Mouse (Mus musculus): Measurements from ENCODE around the gene Ly86. TPM values are rescaled to one million over a fixed set of nuclear protein-coding genes. Genes with fewer than 3 reads are reported as not detected.

Ly86 gene
- polyA plus RNA-seq, 1 experiment from 2014 or later: 15.5 TPM

DNA sequence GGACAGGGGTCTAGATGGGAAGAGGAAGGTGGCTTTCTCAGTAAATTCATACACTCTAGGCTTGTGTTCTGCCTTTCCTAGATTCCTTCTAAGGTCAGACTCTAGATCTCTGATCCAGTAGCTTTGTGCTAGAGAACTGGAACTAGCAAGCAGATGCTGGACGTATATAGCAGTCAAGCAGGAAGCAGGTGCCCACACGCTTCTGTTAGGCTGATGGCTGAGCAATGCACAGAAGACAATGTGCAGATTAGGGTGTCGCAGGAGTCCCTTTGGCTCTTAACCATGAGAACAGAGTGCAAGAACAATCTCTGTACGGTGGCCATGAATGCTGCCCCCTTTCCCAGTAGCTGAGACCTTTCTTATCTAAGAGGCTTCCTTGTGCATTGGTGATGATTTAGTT lies 9.4 kb downstream of the Ly86 start:
- no peaks in the 10 kb centered on the region for H3K36me3 ChIP-seq
- 74% methylated on average over 4 of the region's 4 CpGs for WGBS
- 0 out of 2 replicates have a peak, but pooled peaks cover 5% of the 10 kb centered on the region for H3K4me1 ChIP-seq
- H3K27ac ChIP-seq: 0 out of 2 replicates have a peak overlapping the region, but pooled peaks have one; percentile 4
- no peaks in the 10 kb centered on the region for H3K27me3 ChIP-seq
- no peak overlapping the region for H3K4me2 ChIP-seq
- H3K9me3 ChIP-seq: no peaks in the 10 kb centered on the region
- ATAC-seq (ENCODE audit: borderline replicate concordance, extremely low read depth, low FRiP score, low TSS enrichment): no peak
- H3K4me3 ChIP-seq: no peak overlapping the region
- H3K9ac ChIP-seq: no peak overlapping the region

DNA sequence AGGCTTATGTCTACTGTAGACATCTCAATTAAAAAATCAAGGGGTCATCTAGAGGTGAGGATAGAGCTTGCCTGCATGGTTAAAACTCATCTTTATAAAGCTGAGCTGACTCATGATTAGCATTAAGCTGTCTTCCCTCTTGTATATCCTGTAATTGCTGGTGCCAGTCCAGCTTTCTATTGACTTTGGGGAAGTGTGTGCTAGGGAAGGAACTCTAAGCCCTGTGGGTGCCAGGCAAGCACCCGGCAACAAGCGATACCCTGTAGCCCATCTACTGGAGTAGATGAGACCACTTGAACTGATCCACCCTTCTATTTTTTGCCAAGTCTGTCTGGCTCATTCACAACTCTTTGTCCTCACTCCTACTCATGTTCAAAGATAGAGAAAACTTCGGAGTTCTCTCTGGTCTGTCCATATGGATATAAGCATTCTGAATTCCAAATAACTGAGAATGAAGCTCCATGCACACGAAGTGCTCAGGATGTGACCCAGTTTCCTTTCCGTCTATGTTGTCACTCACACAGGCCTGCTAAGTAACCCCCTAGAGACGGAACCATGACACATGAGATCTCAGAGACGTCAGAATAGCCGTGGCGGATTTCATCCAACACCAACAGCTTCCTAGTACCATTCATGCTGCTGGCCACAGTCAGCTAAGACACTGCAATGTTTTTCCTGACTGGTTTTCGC lies 10.8 kb downstream of the Ly86 start:
- Histone ChIP-seq H3K27me3 (no peaks in the 10 kb centered on the region), H3K9ac (no peak overlapping the region), H3K4me2 (no peak overlapping the region), H3K4me1 (0 out of 2 replicates have a peak, but pooled peaks cover 14% of the 10 kb centered on the region), H3K27ac (no peak overlapping the region), H3K9me3 (no peaks in the 10 kb centered on the region), H3K36me3 (no peaks in the 10 kb centered on the region), H3K4me3 (no peak overlapping the region)
- no peak for ATAC-seq (ENCODE audit: borderline replicate concordance, extremely low read depth, low FRiP score, low TSS enrichment)
- 76% methylated on average over 10 of the region's 10 CpGs for WGBS

DNA sequence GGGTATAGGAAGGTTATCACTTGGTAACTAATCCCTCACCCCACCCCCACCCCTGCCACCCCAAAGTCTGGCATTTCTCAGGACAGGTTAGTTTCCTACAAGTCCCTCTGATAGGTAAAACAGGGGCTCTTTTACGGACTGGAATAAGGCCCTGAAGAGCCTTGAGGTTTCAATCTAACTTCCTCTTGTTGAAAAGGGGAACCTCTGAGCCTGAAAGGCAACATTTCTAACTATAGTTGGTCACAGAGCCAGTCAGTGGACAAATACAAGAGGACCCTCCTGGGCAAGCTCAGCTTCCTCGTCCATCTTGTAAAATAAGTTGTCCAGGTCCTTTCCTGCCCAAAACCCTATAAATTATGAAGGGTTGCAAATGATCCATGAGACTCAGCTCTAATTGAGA lies 11.5 kb downstream of the Ly86 start:
- H3K9ac ChIP-seq: no peak overlapping the region
- no peaks in the 10 kb centered on the region for H3K27me3 ChIP-seq
- H3K27ac ChIP-seq: no peak overlapping the region
- no peaks in the 10 kb centered on the region for H3K9me3 ChIP-seq
- H3K36me3 ChIP-seq: no peaks in the 10 kb centered on the region
- 0 out of 2 replicates have a peak, but pooled peaks cover 14% of the 10 kb centered on the region for H3K4me1 ChIP-seq
- WGBS: 86% methylated on average over 2 of the region's 2 CpGs
- H3K4me3 ChIP-seq: no peak overlapping the region
- no peak for ATAC-seq (ENCODE audit: borderline replicate concordance, extremely low read depth, low FRiP score, low TSS enrichment)
- H3K4me2 ChIP-seq: no peak overlapping the region

DNA sequence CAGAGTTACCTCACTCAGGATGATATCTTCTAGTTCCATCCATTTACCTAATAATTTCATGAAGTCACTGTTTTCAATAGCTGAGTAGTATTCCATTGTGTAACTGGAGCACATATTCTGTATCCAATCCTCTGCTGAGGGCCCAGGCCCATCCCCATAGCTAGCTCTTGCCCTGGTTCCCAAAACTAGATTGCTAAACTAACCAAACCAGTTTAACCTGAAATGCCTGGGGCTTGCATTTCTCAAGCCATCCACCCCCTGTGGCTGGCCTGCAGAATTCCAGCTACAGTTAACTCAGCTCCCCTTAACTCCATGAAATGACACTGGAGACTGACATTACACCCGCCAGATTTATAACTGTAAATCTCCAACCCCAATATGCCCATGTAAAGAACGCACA lies 13.1 kb downstream of the Ly86 start:
- no peaks in the 10 kb centered on the region for H3K36me3 ChIP-seq
- 80% methylated on average over 2 of the region's 2 CpGs for WGBS
- ATAC-seq (ENCODE audit: borderline replicate concordance, extremely low read depth, low FRiP score, low TSS enrichment): no peak

DNA sequence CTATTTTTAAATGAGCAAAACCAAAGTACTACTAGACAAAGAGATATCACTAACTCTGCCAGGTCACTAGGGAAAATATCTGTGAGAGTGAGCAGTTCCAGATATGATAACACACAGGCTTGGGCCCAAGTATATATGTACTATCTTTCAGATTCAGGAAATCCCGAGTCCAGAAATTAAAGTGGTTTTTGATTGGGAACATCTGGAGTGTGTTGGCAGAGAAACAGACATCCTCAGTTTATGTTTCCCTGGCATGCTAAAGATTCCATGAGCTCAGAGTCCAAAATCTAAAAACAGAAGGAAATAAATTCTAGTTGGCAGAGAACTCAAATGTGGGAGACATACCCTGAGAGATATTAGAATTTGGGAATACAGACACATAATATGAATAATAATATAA lies 16.2 kb downstream of the Ly86 start:
- peak overlapping the region; percentile 85 for H3K27ac ChIP-seq
- ATAC-seq (ENCODE audit: borderline replicate concordance, extremely low read depth, low FRiP score, low TSS enrichment): peak; percentile 94

More for the DNA sequence above, 13.1 kb downstream of the Ly86 start:
- H3K4me3 ChIP-seq: no peak overlapping the region
- no peaks in the 10 kb centered on the region for H3K9me3 ChIP-seq
- 0 out of 2 replicates have a peak, but pooled peaks cover 14% of the 10 kb centered on the region for H3K4me1 ChIP-seq
- no peak overlapping the region for H3K4me2 ChIP-seq
- no peak overlapping the region for H3K27ac ChIP-seq
- no peak overlapping the region for H3K9ac ChIP-seq
- H3K27me3 ChIP-seq: no peaks in the 10 kb centered on the region

DNA sequence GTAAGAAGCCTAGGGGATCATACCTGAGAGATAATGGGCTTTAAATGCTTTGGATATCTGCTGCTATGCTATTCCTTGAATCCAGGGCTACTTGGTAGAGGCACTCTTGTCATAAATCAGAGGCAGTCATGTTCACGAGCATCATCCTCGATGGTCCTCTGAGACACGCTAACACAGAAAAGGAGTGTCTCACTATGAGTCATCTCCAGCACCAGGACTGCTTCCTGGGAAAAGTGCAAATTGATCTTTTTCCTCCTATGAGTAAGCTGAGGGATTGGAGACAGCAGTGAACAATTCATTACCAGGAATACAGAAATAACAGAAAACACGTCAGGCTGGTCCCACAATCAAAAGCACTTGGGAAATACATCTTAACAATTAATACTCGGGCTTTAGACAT lies 19.3 kb downstream of the Ly86 start:
- H3K36me3 ChIP-seq: no peaks in the 10 kb centered on the region
- no peak for ATAC-seq (ENCODE audit: borderline replicate concordance, extremely low read depth, low FRiP score, low TSS enrichment)
- no peak overlapping the region for H3K9ac ChIP-seq
- H3K4me2 ChIP-seq: no peak overlapping the region
- no peak overlapping the region for H3K4me3 ChIP-seq
- no peak overlapping the region for H3K27ac ChIP-seq
- 59% methylated on average over 5 of the region's 5 CpGs for WGBS
- H3K9me3 ChIP-seq: no peaks in the 10 kb centered on the region
- 0 out of 2 replicates have a peak, but pooled peaks cover 12% of the 10 kb centered on the region for H3K4me1 ChIP-seq
- H3K27me3 ChIP-seq: no peaks in the 10 kb centered on the region

More for the DNA sequence above, 16.2 kb downstream of the Ly86 start:
- no peak overlapping the region for H3K9ac ChIP-seq
- no peaks in the 10 kb centered on the region for H3K36me3 ChIP-seq
- H3K4me1 ChIP-seq: 0 out of 2 replicates have a peak, but pooled peaks cover 12% of the 10 kb centered on the region
- no peak overlapping the region for H3K4me3 ChIP-seq
- H3K27me3 ChIP-seq: no peaks in the 10 kb centered on the region
- no peaks in the 10 kb centered on the region for H3K9me3 ChIP-seq
- WGBS: 16% methylated on average over 1 of the region's 1 CpGs
- H3K4me2 ChIP-seq: no peak overlapping the region

DNA sequence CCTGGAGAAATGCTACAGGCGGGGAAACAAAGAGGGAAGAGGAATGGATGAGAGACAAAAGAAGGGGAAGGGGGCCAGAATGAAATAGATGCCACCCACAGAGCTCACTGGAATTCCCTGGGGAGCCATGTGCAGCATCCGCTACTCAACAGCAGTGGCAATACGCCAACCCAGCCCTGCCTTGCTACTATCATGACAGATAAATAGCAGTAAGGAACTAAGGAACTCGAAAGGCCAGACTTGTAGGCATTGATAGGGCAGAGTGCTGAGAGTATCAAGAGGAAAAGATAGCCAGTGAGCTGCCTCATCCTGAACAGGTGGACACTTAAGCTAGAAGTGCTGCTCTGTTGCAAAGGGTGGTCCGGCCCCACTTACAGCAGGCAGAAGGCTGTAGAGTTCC lies 31.4 kb downstream of the Ly86 start:
- Histone ChIP-seq H3K4me3 (no peak overlapping the region), H3K36me3 (no peaks in the 10 kb centered on the region), H3K9ac (no peak overlapping the region), H3K4me1 (0 out of 2 replicates have a peak, but pooled peaks cover 3% of the 10 kb centered on the region), H3K27me3 (no peaks in the 10 kb centered on the region), H3K27ac (peak overlapping the region; percentile 31; the same call in 1 of the 2 replicates), H3K9me3 (no peaks in the 10 kb centered on the region), H3K4me2 (no peak overlapping the region)
- WGBS: 54% methylated on average over 5 of the region's 5 CpGs
- no peak for ATAC-seq (ENCODE audit: borderline replicate concordance, extremely low read depth, low FRiP score, low TSS enrichment)

DNA sequence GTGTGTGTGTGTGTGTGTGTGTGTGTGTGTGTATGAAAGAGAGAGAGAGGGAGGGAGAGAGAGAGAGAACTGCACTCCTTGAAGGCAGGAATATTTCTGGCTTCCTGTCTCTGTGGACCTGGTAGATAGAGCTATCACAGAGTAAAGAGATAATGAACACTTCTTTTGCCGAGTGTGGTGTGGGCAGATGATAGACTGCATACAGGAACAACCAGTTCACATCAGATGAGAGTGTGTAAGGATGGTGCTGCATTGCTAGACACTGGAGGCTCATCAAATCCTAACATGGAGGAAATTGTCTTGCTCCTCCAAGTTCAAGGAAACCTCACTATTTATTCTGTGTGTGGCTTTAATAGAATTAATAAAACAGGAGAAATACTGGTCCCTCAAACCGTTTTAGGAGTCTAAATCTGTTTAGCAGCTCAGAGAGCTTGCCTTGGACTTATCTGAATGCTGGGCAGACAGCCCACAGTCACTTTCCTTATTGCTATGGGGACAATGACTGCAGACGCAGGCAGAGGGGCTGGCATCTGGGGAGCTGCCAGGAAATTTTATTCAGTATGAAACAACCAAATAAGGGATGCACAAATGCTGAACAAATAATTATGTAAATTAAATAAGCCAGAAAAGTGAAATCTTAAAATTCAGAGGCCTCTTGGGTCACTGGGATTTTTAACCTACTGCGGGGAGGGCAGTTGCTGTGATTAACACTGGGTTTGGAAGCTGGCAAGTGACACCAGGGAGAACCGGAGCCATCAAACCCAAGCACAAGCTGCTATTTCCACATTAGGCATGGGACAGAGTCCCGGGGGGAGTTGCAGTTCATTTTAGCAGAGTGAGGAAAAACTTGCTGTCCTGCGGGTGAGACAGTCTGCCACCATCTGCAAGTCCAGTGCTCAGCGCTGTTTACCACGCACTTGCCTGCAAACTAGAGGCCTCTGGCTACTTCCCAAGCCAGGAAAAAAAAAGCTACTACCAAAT lies 43.5 kb downstream of the Ly86 start:
- Histone ChIP-seq H3K4me2 (no peak overlapping the region), H3K9me3 (no peaks in the 10 kb centered on the region), H3K36me3 (no peaks in the 10 kb centered on the region), H3K4me1 (peaks cover 11% of the 10 kb centered on the region), H3K27ac (peak overlapping the region; percentile 77), H3K4me3 (no peak overlapping the region), H3K27me3 (no peaks in the 10 kb centered on the region), H3K9ac (no peak overlapping the region)
- WGBS: 38% methylated on average over 9 of the region's 9 CpGs
- peak; percentile 82; the same call in 1 of the 2 replicates for ATAC-seq (ENCODE audit: borderline replicate concordance, extremely low read depth, low FRiP score, low TSS enrichment)

DNA sequence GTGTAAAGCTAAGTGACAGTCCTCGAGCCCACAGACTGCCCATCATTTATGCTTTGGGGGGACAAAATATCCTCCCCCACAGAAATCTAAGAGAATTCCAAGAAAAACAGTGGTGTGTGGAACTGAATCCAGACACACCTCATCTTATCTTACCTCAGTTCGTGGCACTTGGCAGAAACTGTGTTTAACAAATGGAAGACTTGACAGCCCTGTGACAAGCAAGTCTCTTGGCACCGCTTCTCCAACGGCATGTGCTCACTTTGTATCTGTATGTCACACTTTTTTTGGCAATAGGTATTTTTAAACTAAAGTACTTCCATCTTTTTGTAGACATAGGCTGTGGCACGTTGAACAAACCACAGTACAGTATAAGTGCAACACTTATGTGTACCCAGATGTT lies 44.3 kb downstream of the Ly86 start:
- ATAC-seq (ENCODE audit: borderline replicate concordance, extremely low read depth, low FRiP score, low TSS enrichment): peak; percentile 39; the same call in 1 of the 2 replicates
- Histone ChIP-seq H3K27ac (peak overlapping the region; percentile 77), H3K4me2 (no peak overlapping the region), H3K4me3 (no peak overlapping the region), H3K9ac (no peak overlapping the region), H3K27me3 (no peaks in the 10 kb centered on the region), H3K36me3 (no peaks in the 10 kb centered on the region), H3K9me3 (no peaks in the 10 kb centered on the region), H3K4me1 (peaks cover 11% of the 10 kb centered on the region)
- WGBS: 27% methylated on average over 5 of the region's 5 CpGs

DNA sequence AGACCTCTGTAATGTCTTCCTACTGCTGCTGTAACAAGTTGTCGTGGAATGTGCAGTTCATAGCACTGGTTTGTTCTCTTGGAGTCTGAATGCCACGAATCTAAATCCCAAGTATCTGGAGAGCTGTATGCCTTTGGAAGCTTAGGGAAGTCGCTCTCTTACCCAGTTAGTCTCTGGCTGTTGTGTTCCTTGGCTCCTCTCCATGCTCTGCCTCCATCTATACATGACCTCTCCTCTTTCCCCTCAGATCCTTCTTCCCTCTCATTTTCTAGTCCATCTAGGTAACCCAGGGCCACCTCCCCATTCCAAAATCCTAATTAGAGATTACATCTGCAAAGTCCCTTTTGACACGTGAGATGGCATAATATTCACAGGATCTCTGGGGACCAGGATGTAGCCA lies 53.8 kb downstream of the Ly86 start:
- no peak overlapping the region for H3K4me2 ChIP-seq
- no peak overlapping the region for H3K4me3 ChIP-seq
- no peaks in the 10 kb centered on the region for H3K4me1 ChIP-seq
- no peak for ATAC-seq (ENCODE audit: borderline replicate concordance, extremely low read depth, low FRiP score, low TSS enrichment)
- no peaks in the 10 kb centered on the region for H3K36me3 ChIP-seq
- H3K27me3 ChIP-seq: no peaks in the 10 kb centered on the region
- H3K27ac ChIP-seq: no peak overlapping the region
- no peaks in the 10 kb centered on the region for H3K9me3 ChIP-seq
- WGBS: 73% methylated on average over 4 of the region's 4 CpGs
- H3K9ac ChIP-seq: no peak overlapping the region

DNA sequence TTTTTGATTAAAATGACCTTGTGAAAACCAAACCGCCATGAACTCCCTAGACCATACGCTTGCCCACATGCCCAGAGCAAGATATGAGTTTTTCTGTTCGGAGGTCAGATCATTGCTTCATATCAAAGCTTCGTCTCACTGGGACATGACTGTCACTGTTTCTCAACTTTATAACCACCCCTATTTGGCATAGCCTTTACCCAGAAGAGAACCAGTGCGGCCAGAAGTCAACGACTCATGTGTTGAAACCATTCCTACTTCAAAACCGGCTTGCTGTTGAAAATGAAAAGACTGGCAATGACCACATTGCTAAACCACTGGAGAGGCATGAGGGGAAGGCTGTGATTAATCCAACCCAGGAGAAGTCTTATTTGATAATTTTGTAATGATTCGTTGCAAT lies 54.3 kb downstream of the Ly86 start:
- Histone ChIP-seq H3K4me3 (no peak overlapping the region), H3K4me1 (no peaks in the 10 kb centered on the region), H3K36me3 (no peaks in the 10 kb centered on the region), H3K27ac (no peak overlapping the region), H3K9me3 (no peaks in the 10 kb centered on the region), H3K9ac (no peak overlapping the region), H3K27me3 (no peaks in the 10 kb centered on the region), H3K4me2 (no peak overlapping the region)
- 83% methylated on average over 8 of the region's 8 CpGs for WGBS
- no peak for ATAC-seq (ENCODE audit: borderline replicate concordance, extremely low read depth, low FRiP score, low TSS enrichment)

DNA sequence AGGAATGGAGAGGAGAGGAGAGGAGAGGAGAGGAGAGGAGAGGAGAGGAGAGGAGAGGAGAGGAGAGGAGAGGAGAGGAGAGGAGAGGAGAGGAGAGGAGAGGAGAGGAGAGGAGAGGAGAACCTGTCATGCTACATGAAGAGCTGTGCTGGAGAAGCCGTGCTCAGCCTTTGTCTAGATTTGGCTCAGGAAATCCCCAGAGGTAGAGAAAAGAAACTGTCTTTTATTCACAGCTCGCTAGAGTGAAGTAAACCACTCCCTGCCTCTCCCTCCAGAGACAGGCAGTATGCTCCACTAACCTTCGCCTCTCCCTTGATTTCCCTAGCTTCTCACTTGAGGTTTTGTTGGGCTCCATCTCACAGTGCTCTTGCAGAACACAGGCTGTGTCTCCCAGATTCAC lies 57.4 kb downstream of the Ly86 start:
- H3K9me3 ChIP-seq: no peaks in the 10 kb centered on the region
- no peak for ATAC-seq (ENCODE audit: borderline replicate concordance, extremely low read depth, low FRiP score, low TSS enrichment)
- 43% methylated on average over 3 of the region's 3 CpGs for WGBS
- H3K4me2 ChIP-seq: no peak overlapping the region
- H3K27ac ChIP-seq: no peak overlapping the region
- H3K4me1 ChIP-seq: no peaks in the 10 kb centered on the region
- no peak overlapping the region for H3K4me3 ChIP-seq
- H3K36me3 ChIP-seq: no peaks in the 10 kb centered on the region
- no peak overlapping the region for H3K9ac ChIP-seq
- H3K27me3 ChIP-seq: no peaks in the 10 kb centered on the region

Data from lung, embryonic 15.5 days (tissue).